Mouse (Mus musculus) embryonic facial prominence, embryonic 10.5 days (tissue): ENCODE measurements at regions not wholly inside any gene's neighbourhood (a gene's known extent, or its start where the extent isn't known, plus 50 kb on each side); places are given as distances from the start of the nearest gene placed in this dataset.

Experiments
- DNase-seq: peaks from one replicate; pipeline ENCODE4 v3.0.0-alpha.2; 2017; ENCODE audit warnings: low spot score
- H3K27ac ChIP-seq: fragments of 300-500 bp; sonication (generic); replicated peaks from 2 replicates; pipeline ENCODE4 v1.5.1; 2016; ENCODE audit warnings: mild to moderate bottlenecking
- H3K27me3 ChIP-seq: fragments of 300-500 bp; sonication (generic); replicated peaks from 2 replicates; pipeline ENCODE4 v1.6.1; 2016; ENCODE audit warnings: low read depth, mild to moderate bottlenecking; ENCODE audit not compliant: poor library complexity, severe bottlenecking
- H3K36me3 ChIP-seq: fragments of 300-500 bp; sonication (generic); replicated peaks from 2 replicates; pipeline ENCODE4 v1.6.1; 2016; ENCODE audit warnings: mild to moderate bottlenecking, moderate library complexity
- H3K4me1 ChIP-seq: fragments of 300-500 bp; sonication (generic); 2 replicates; pipeline ENCODE4 v1.6.1; 2016
- H3K4me3 ChIP-seq: fragments of 300-500 bp; sonication (generic); 2 replicates; pipeline ENCODE4 v1.5.1; 2016; ENCODE audit warnings: mild to moderate bottlenecking, moderate library complexity
- H3K9me3 ChIP-seq: fragments of 300-500 bp; sonication (generic); 2 replicates; pipeline ENCODE4 v1.6.1; 2016; ENCODE audit warnings: mild to moderate bottlenecking
- WGBS: fragments of 180-500 bp; shearing (Covaris S2); methylation state at CpG from one replicate; pipeline ENCODE4 v1.1.7; 2016; 5-methylcytosine and 5-hydroxymethylcytosine counted together

GRCm38 (mm10) chr7:117090911-117091550 lies 289.7 kb upstream of the Xylt1 start:
- 60% methylated on average over 6 of the region's 6 CpGs for WGBS
- H3K4me1 ChIP-seq = no peaks in the 10 kb centered on the region
- DNase-seq = no peak

DNA sequence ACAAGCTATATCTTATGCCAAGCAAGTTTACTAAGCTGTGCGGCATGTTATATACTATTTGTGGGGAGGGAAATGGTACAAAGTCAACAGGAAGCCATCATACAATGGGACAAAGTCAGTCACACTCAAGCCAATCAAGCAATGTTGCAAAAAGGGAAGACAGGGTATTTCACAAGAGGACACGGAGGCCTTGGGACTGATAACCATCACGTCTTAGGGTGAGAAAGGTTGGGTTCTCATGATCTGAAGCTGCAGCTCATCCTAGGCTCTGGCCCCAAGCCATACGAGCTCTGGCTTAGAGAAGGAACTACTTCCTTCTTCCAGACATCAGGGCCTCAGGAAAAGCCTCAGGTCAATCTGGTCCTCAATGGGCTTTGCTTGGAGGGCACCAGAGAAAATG lies 287.9 kb upstream of the Xylt1 start:
- no peak overlapping the region for H3K4me3 ChIP-seq
- H3K27me3 ChIP-seq = no peaks in the 10 kb centered on the region
- no peaks in the 10 kb centered on the region for H3K9me3 ChIP-seq
- no peak for DNase-seq
- no peaks in the 10 kb centered on the region for H3K36me3 ChIP-seq
- H3K27ac ChIP-seq = no peak overlapping the region
- H3K4me1 ChIP-seq = no peaks in the 10 kb centered on the region
- whole genome bisulfite sequencing = 86% methylated on average over 4 of the region's 4 CpGs

More at GRCm38 (mm10) chr7:117090911-117091550, 289.7 kb upstream of the Xylt1 start:
- no peaks in the 10 kb centered on the region for H3K36me3 ChIP-seq
- H3K4me3 ChIP-seq = no peak overlapping the region
- no peaks in the 10 kb centered on the region for H3K9me3 ChIP-seq
- H3K27ac ChIP-seq = no peak overlapping the region
- no peaks in the 10 kb centered on the region for H3K27me3 ChIP-seq

- Histone ChIP-seq H3K4me3 (no peak overlapping the region), H3K27me3 (no peaks in the 10 kb centered on the region), H3K4me1 (no peaks in the 10 kb centered on the region), H3K9me3 (no peaks in the 10 kb centered on the region), H3K27ac (no peak overlapping the region), H3K36me3 (no peaks in the 10 kb centered on the region)
- no peak for DNase-seq
- 79% methylated on average over 3 of the region's 3 CpGs for WGBS
These were observed 283.2 kb upstream of the Xylt1 start for GRCm38 (mm10) chr7:117097618-117098017.

- Histone ChIP-seq H3K4me1 (0 out of 2 replicates have a peak, but pooled peaks cover 9% of the 10 kb centered on the region), H3K27ac (no peak overlapping the region), H3K36me3 (no peaks in the 10 kb centered on the region), H3K9me3 (no peaks in the 10 kb centered on the region), H3K4me3 (no peak overlapping the region), H3K27me3 (no peaks in the 10 kb centered on the region)
- no peak for DNase-seq
- 84% methylated on average over 6 of the region's 6 CpGs for WGBS
These were observed 281.7 kb upstream of the Xylt1 start for GRCm38 (mm10) chr7:117099041-117099440.

DNA sequence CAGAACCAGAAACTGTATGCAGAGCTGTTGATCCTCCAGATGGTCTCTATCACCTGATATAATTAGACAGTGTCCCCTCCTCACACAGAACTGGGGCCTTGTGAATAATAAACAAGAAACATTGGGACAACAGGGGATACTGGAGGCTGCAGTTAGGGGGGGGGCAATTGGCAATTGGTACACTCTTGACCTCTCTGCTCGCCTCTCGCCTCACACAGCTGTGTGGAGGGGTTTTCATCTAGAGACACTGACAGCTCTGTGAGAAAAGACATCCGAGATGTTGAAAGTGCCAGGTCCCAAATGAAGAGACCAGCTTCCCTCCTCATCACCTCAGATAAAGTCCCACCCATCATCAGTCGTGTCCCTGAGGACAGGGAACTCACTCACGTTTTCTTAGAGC lies 277.7 kb upstream of the Xylt1 start:
- no peak overlapping the region for H3K4me3 ChIP-seq
- H3K9me3 ChIP-seq = no peaks in the 10 kb centered on the region
- no peaks in the 10 kb centered on the region for H3K27me3 ChIP-seq
- WGBS = 66% methylated on average over 5 of the region's 5 CpGs
- no peak for DNase-seq
- H3K36me3 ChIP-seq = no peaks in the 10 kb centered on the region
- H3K27ac ChIP-seq = no peak overlapping the region
- 0 out of 2 replicates have a peak, but pooled peaks cover 9% of the 10 kb centered on the region for H3K4me1 ChIP-seq

DNA sequence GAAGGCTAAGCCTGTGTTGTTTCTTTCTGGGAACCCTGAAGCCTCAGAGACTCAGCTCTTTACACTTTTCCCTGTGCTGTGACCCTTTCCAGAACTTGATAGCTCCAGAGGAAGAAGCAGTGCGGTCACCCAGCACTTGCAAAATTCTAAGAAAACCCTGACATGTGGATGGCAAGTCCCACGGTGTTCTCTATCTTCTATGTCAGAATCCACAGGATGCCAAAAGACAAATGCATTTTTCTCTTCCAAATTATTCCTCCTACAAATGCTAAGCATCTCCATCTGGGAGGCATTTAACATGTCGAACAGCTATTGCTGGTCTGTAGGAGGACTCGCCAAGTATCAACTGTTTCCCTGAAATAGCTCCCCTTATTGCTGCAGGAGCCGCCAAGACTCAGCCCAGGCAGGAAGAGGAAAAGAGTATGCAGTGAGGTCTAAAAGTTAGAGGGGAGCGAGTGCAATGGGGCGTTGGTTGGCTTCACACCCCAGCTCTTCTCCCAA lies 274.0 kb upstream of the Xylt1 start:
- no peaks in the 10 kb centered on the region for H3K9me3 ChIP-seq
- H3K27me3 ChIP-seq = no peaks in the 10 kb centered on the region
- H3K36me3 ChIP-seq = no peaks in the 10 kb centered on the region
- H3K4me1 ChIP-seq = 0 out of 2 replicates have a peak, but pooled peaks cover 9% of the 10 kb centered on the region
- H3K27ac ChIP-seq = no peak overlapping the region
- no peak overlapping the region for H3K4me3 ChIP-seq
- 90% methylated on average over 7 of the region's 7 CpGs for WGBS
- no peak for DNase-seq

- no peaks in the 10 kb centered on the region for H3K27me3 ChIP-seq
- no peak overlapping the region for H3K4me3 ChIP-seq
- no peaks in the 10 kb centered on the region for H3K9me3 ChIP-seq
- no peak for DNase-seq
- no peak overlapping the region for H3K27ac ChIP-seq
- no peaks in the 10 kb centered on the region for H3K36me3 ChIP-seq
- 0 out of 2 replicates have a peak, but pooled peaks cover 3% of the 10 kb centered on the region for H3K4me1 ChIP-seq
- 78% methylated on average over 3 of the region's 3 CpGs for WGBS
These were observed 272.4 kb upstream of the Xylt1 start for GRCm38 (mm10) chr7:117108391-117108790.

DNA sequence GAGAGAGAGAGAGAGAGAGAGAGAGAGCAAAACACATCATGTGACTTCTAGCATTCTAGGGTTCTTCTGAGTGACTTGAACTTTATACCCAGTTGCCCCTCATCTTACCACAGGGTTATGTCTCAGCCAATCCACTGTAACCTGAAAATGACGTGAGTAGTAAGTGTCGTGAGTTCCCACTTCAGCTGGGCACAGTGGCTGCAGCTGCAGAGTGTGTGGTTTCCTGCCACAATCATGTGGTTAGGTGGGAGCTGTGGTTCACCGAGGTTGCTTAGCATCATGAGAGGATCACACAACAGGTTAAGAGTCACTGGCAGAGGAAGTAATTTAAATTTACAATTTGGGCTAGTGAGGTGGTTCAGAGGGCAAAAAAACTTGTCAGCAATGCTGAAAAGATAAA lies 253.1 kb upstream of the Xylt1 start:
- H3K27ac ChIP-seq = no peak overlapping the region
- no peak overlapping the region for H3K4me3 ChIP-seq
- H3K4me1 ChIP-seq = no peaks in the 10 kb centered on the region
- no peaks in the 10 kb centered on the region for H3K9me3 ChIP-seq
- WGBS = 70% methylated on average over 3 of the region's 3 CpGs
- DNase-seq = no peak
- no peaks in the 10 kb centered on the region for H3K27me3 ChIP-seq
- no peaks in the 10 kb centered on the region for H3K36me3 ChIP-seq

- Histone ChIP-seq H3K4me3 (no peak overlapping the region), H3K27me3 (no peaks in the 10 kb centered on the region), H3K36me3 (no peaks in the 10 kb centered on the region), H3K27ac (no peak overlapping the region), H3K4me1 (peaks cover 14% of the 10 kb centered on the region), H3K9me3 (no peaks in the 10 kb centered on the region)
- WGBS = 82% methylated on average over 1 of the region's 1 CpGs
- DNase-seq = no peak
These were observed 245.9 kb upstream of the Xylt1 start for GRCm38 (mm10) chr7:117134869-117135268.

GRCm38 (mm10) chr7:117138681-117139080 lies 242.1 kb upstream of the Xylt1 start:
- Histone ChIP-seq H3K36me3 (no peaks in the 10 kb centered on the region), H3K9me3 (no peaks in the 10 kb centered on the region), H3K4me1 (peaks cover 32% of the 10 kb centered on the region), H3K27ac (no peak overlapping the region; the same call in 1 of the 2 replicates), H3K27me3 (no peaks in the 10 kb centered on the region), H3K4me3 (no peak overlapping the region)
- no peak for DNase-seq
- 71% methylated on average over 1 of the region's 1 CpGs for WGBS

DNA sequence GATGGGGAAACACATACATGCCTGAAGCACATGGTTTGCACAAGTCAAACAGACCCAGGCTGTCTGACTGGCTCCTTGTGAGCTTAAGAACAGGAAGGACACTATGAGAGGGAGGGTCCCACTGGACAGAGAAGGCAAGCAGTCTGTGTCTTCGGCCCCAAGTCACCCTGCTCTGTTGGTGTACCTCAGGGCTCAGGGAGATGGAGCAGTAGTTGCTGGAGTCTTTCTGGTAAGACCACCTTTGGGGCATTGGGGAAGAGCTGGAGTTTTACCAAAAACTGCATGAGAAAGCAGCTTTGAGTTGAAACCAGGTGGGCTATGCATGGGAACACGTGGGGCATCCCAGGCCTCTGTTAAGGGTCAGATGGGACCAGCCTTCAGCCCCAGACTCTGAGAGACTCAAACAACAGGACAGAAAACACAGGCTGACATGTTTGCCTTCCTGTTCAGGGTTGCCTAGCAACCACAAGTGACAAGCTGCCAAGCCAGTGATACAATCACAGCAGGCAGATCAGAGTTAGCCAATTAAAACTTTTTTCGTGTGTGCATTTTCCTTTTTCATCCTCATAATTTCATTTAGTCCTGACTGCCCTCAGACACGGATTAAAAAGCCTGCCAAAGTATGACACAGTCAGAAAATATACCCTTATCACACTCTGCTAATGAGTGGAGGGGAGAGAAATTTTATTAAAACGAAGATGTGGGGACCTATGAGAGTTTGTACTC lies 241.4 kb upstream of the Xylt1 start:
- H3K27me3 ChIP-seq = no peaks in the 10 kb centered on the region
- peak; percentile 61 for DNase-seq
- H3K4me1 ChIP-seq = peaks cover 32% of the 10 kb centered on the region
- no peaks in the 10 kb centered on the region for H3K36me3 ChIP-seq
- H3K4me3 ChIP-seq = no peak overlapping the region
- 25% methylated on average over 5 of the region's 5 CpGs for WGBS
- H3K27ac ChIP-seq = peak overlapping the region; percentile 75
- no peaks in the 10 kb centered on the region for H3K9me3 ChIP-seq

- peaks cover 32% of the 10 kb centered on the region for H3K4me1 ChIP-seq
- H3K4me3 ChIP-seq = no peak overlapping the region
- H3K27ac ChIP-seq = 0 out of 2 replicates have a peak overlapping the region, but pooled peaks have one; percentile 7
- no peaks in the 10 kb centered on the region for H3K9me3 ChIP-seq
- H3K36me3 ChIP-seq = no peaks in the 10 kb centered on the region
- DNase-seq = no peak
- WGBS = 50% methylated on average over 1 of the region's 1 CpGs
- no peaks in the 10 kb centered on the region for H3K27me3 ChIP-seq
These were observed 240.9 kb upstream of the Xylt1 start for GRCm38 (mm10) chr7:117139971-117140247.

- H3K4me1 ChIP-seq = peaks cover 14% of the 10 kb centered on the region; the same call in 1 of the 2 replicates
- 79% methylated on average over 7 of the region's 7 CpGs for WGBS
- H3K9me3 ChIP-seq = no peaks in the 10 kb centered on the region
- no peaks in the 10 kb centered on the region for H3K27me3 ChIP-seq
- H3K27ac ChIP-seq = no peak overlapping the region
- H3K36me3 ChIP-seq = no peaks in the 10 kb centered on the region
- DNase-seq = no peak
- H3K4me3 ChIP-seq = no peak overlapping the region
These were observed 234.0 kb upstream of the Xylt1 start for GRCm38 (mm10) chr7:117146809-117147208.
